ENCODE assay signal across 7 mouse cellular contexts in the genomic region with DNA sequence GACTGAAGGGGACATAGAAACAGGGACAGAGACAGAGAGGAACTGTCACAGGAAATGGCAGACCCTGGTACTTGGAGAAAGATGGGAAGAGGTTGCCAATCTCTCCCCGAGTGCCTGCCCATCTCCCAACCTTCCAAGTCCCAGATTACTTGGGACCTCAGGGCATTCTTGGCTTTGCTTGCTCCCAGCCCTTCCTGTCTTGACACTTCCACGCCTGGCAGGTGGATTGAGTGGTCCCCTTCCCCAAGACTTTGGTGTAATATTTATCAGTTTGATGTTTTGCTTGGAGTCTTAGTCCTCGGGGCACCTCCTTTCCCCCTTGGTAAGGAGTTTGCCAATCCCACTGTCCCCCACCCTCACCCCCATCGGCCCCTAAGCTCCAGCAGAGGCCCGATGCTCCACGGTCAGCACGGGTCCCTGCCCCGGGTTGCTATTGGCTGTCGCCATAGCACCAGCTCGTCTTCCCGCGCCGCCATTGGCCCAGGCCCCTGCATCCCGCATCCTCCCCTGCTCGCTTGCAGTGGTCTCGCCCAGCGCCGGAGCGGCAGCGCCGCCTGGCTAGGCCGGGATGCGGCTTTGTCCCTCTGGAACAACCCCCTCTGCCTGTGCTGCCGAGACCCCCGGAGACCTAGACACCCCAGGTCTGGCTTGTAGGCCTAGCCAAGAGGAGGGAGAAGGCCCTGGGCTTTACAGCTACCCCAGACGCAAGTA. TPM values are rescaled to one million over a fixed set of nuclear protein-coding genes. Genes with fewer than 3 reads are reported as not detected.
DNase-seq lines count a peak whose midpoint lies in the region; ATAC-seq and TF ChIP-seq lines count a peak whose summit lies in the region.

No protein-coding gene starts in this region.

- H3K4me1 ChIP-seq in E14TG2a.4 (replicated peaks; ENCODE audit: low read depth, low read length) = peaks cover 75% of the 10 kb centered on the region
- peaks cover 43% of the 10 kb centered on the region for H3K4me1 ChIP-seq in embryonic facial prominence, embryonic 13.5 days
- H3K4me1 ChIP-seq in hindbrain, embryonic 11.5 days (replicated peaks; ENCODE audit: control insufficient read depth, insufficient read depth, low read length) = peaks cover 30% of the 10 kb centered on the region

- H3K27ac ChIP-seq in embryonic facial prominence, embryonic 13.5 days = no peak overlapping the region
- H3K27ac ChIP-seq in hindbrain, embryonic 11.5 days (ENCODE audit: low read depth, low read length) = peak overlapping the region; percentile 96

- H3K36me3 ChIP-seq in E14TG2a.4 (ENCODE audit: insufficient read depth, low read length) = peaks cover 14% of the 10 kb centered on the region
- H3K36me3 ChIP-seq in embryonic facial prominence, embryonic 13.5 days = peaks cover 14% of the 10 kb centered on the region
- peaks cover 10% of the 10 kb centered on the region for H3K36me3 ChIP-seq in hindbrain, embryonic 11.5 days (ENCODE audit: control insufficient read depth, insufficient read depth, low read length)

- 3% methylated on average over 26 of the region's 26 CpGs for WGBS in embryonic facial prominence, embryonic 13.5 days
- WGBS in hindbrain, embryonic 11.5 days = 4% methylated on average over 26 of the region's 26 CpGs

- peak overlapping the region; percentile 70 for H3K4me3 ChIP-seq in E14TG2a.4 (replicated peaks; ENCODE audit: low read length)
- H3K4me3 ChIP-seq in embryonic facial prominence, embryonic 13.5 days = peak overlapping the region; percentile 36
- H3K4me3 ChIP-seq in hindbrain, embryonic 11.5 days (ENCODE audit: low read depth, low read length) = peak overlapping the region; percentile 66

- H3K9ac ChIP-seq in embryonic facial prominence, embryonic 13.5 days = peak overlapping the region; percentile 66
- H3K9ac ChIP-seq in hindbrain, embryonic 11.5 days (ENCODE audit: low read depth, low read length) = peak overlapping the region; percentile 97

- no peak for TF ChIP-seq CTCF in E14TG2a.4 (conservative IDR thresholded peaks at IDR 0.05; ENCODE audit: low read length)

- peaks cover 57% of the 10 kb centered on the region for H3K27me3 ChIP-seq in E14TG2a.4 (ENCODE audit: insufficient read depth, low read length)
- peaks cover 66% of the 10 kb centered on the region for H3K27me3 ChIP-seq in embryonic facial prominence, embryonic 13.5 days
- peaks cover 3% of the 10 kb centered on the region; the same call in 1 of the 2 replicates for H3K27me3 ChIP-seq in hindbrain, embryonic 11.5 days (ENCODE audit: control insufficient read depth, insufficient read depth, low read length)

- H3K9me3 ChIP-seq in E14TG2a.4 (ENCODE audit: low read length) = no peaks in the 10 kb centered on the region
- no peaks in the 10 kb centered on the region for H3K9me3 ChIP-seq in embryonic facial prominence, embryonic 13.5 days
- no peaks in the 10 kb centered on the region for H3K9me3 ChIP-seq in hindbrain, embryonic 11.5 days (ENCODE audit: control insufficient read depth, low read length)

- ATAC-seq in embryonic facial prominence, embryonic 13.5 days (ENCODE audit: insufficient number of reproducible peaks, insufficient read depth, low FRiP score, low TSS enrichment, low read depth) = peak; percentile 49; the same call in 1 of the 2 replicates
- peak; percentile 77 for ATAC-seq in hindbrain, embryonic 11.5 days (ENCODE audit: low FRiP score)

- intact Hi-C loops in left cerebral cortex, postnatal 25 days (cut with DNase I) = no loop called here

- DNase-seq in R1 (ENCODE audit: low read depth, low spot score) = peak; percentile 65
- peak; percentile 89 for DNase-seq in hindbrain, embryonic 11.5 days (ENCODE audit: low spot score)
- DNase-seq in left cerebral cortex, postnatal 25 days (ENCODE audit: low spot score in 2 of 2) = peak; percentile 92 to 96
- peak; percentile 91 to 94 for DNase-seq in right cerebral cortex, adult 2 months (ENCODE audit: low spot score in 2 of 2)
- DNase-seq in spleen, adult 12 weeks (ENCODE audit: low spot score) = no peak

- peak overlapping the region; percentile 55 for H3K4me2 ChIP-seq in embryonic facial prominence, embryonic 13.5 days
- H3K4me2 ChIP-seq in hindbrain, embryonic 11.5 days (replicated peaks; ENCODE audit: low read depth, low read length) = peak overlapping the region; percentile 63

RNA-seq across cellular contexts. Expression of gene Apc2, which starts 2.9 kb away (rescaled TPM):
- polyA plus RNA-seq in embryonic facial prominence, embryonic 13.5 days (2015; fragmentation: Nextera tagmentation; extraction: Ambion mirVana) = 9.3 and 9.4 TPM in 2 replicates
- 74.4 and 101 TPM in 2 replicates for polyA plus RNA-seq in hindbrain, embryonic 11.5 days (2014; fragmentation: Nextera tagmentation; extraction: Ambion mirVana)
- 100 to 1,000 TPM in 1 of 2 experiments, 10 to 100 TPM in 1; 93.4 to 103 TPM for total RNA-seq in left cerebral cortex, postnatal 25 days (2021)

RNA-seq across cellular contexts. Expression of gene Rps15, which starts 6.5 kb away (rescaled TPM):
- polyA plus RNA-seq in embryonic facial prominence, embryonic 13.5 days (2015; fragmentation: Nextera tagmentation; extraction: Ambion mirVana) = 1,000 and 1,047 TPM in 2 replicates
- 798 TPM in 2 replicates for polyA plus RNA-seq in hindbrain, embryonic 11.5 days (2014; fragmentation: Nextera tagmentation; extraction: Ambion mirVana)
- total RNA-seq in left cerebral cortex, postnatal 25 days (2021) = 100 to 1,000 TPM; 788 to 790 TPM

RNA-seq across cellular contexts. Expression of gene 2310011J03Rik, which starts 21.6 kb away (rescaled TPM):
- polyA plus RNA-seq in embryonic facial prominence, embryonic 13.5 days (2015; fragmentation: Nextera tagmentation; extraction: Ambion mirVana) = 49.3 and 57.9 TPM in 2 replicates
- 32.9 and 34.9 TPM in 2 replicates for polyA plus RNA-seq in hindbrain, embryonic 11.5 days (2014; fragmentation: Nextera tagmentation; extraction: Ambion mirVana)
- 10 to 100 TPM; 27.3 to 29.8 TPM for total RNA-seq in left cerebral cortex, postnatal 25 days (2021)

RNA-seq across cellular contexts. Expression of gene Pcsk4, which starts 30.6 kb away (rescaled TPM):
- 4.4 and 4.9 TPM in 2 replicates for polyA plus RNA-seq in embryonic facial prominence, embryonic 13.5 days (2015; fragmentation: Nextera tagmentation; extraction: Ambion mirVana)
- polyA plus RNA-seq in hindbrain, embryonic 11.5 days (2014; fragmentation: Nextera tagmentation; extraction: Ambion mirVana) = 1.1 and 1.8 TPM in 2 replicates
- 1 to 10 TPM; 4.5 to 4.6 TPM for total RNA-seq in left cerebral cortex, postnatal 25 days (2021)

RNA-seq across cellular contexts. Expression of gene Reep6, which starts 31.0 kb away (rescaled TPM):
- 6.0 and 6.3 TPM in 2 replicates for polyA plus RNA-seq in embryonic facial prominence, embryonic 13.5 days (2015; fragmentation: Nextera tagmentation; extraction: Ambion mirVana)
- 3.7 and 3.8 TPM in 2 replicates for polyA plus RNA-seq in hindbrain, embryonic 11.5 days (2014; fragmentation: Nextera tagmentation; extraction: Ambion mirVana)
- 10 to 100 TPM; 10.5 to 11.2 TPM for total RNA-seq in left cerebral cortex, postnatal 25 days (2021)
